Mouse (Mus musculus) testis, adult 2 months (tissue): ENCODE measurements at regions not wholly inside any gene's neighbourhood (a gene's known extent, or its start where the extent isn't known, plus 50 kb on each side); places are given as distances from the start of the nearest gene placed in this dataset.

ENCODE experiments used
- CTCF ChIP-seq: fragments of 200-500 bp; IDR thresholded peaks from 2 replicates; pipeline ENCODE4 v1.5.1; 2012; ENCODE audit warnings: low read depth, mild to moderate bottlenecking, inconsistent platforms, low read length, moderate library complexity; ENCODE audit not compliant: control insufficient read depth, insufficient read depth, insufficient replicate concordance
- POLR2A ChIP-seq: fragments of 200-500 bp; IDR thresholded peaks from 2 replicates; pipeline ENCODE4 v1.6.1; 2012; ENCODE audit warnings: low read depth, mild to moderate bottlenecking, inconsistent platforms, low read length, moderate library complexity; ENCODE audit not compliant: control insufficient read depth

GRCm38 (mm10) chr6:13523463-13524202 lies 84.3 kb downstream of the Tmem168 start:
- TF ChIP-seq CTCF (no peak), POLR2A (no peak)
